Comparison of ENCODE assay signal across 18 mouse cellular contexts in the genomic region with DNA sequence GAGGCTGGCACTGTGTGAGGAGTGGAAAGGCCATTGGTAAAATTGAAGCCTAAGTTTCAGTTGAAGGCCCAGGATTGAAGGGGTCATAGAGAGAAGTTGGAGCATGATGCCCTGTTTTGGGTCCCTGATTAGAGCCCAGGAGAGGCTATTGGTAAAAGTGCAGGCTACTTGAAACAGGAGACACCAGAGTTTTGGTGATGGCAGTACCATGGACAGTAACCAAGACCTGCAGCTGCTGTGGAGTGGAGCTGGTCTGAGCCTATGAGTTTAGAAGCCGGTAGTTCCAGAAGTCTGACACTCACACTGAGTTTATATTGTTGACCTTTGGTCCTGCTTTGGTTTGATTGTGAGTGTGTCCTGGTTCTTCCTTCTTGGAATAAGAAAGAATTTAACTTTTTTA. TPM values are rescaled to one million over a fixed set of nuclear protein-coding genes. Genes with fewer than 3 reads are reported as not detected.
DNase-seq lines count a peak whose midpoint lies in the region; ATAC-seq lines count a peak whose summit lies in the region.
"Had no signal": no experiment of that assay in that cellular context is flagged by ENCODE, and none has a peak within 500 bp of the region (broad histone marks: within the 10 kb centered on the region; RNA-seq: fewer than 3 reads in every experiment).

No protein-coding gene starts in this region.

- H3K27ac ChIP-seq in hindbrain, embryonic 11.5 days (ENCODE audit: low read depth, low read length): no peak overlapping the region
- no peak overlapping the region for H3K27ac ChIP-seq in hindbrain, embryonic 10.5 days
- no peak overlapping the region for H3K27ac ChIP-seq in embryonic facial prominence, embryonic 10.5 days (replicated peaks)
- H3K27ac ChIP-seq: embryonic facial prominence, embryonic 12.5 days; forebrain, embryonic 10.5 days; heart, embryonic 15.5 days; hindbrain, embryonic 15.5 days; midbrain, embryonic 10.5 days had no signal

- 54% methylated on average over 1 of the region's 1 CpGs for WGBS in hindbrain, embryonic 11.5 days
- 71% methylated on average over 1 of the region's 1 CpGs for WGBS in hindbrain, embryonic 10.5 days
- 61% methylated on average over 1 of the region's 1 CpGs for WGBS in embryonic facial prominence, embryonic 10.5 days

- no peak overlapping the region for H3K4me3 ChIP-seq in hindbrain, embryonic 11.5 days (ENCODE audit: low read depth, low read length)
- no peak overlapping the region for H3K4me3 ChIP-seq in hindbrain, embryonic 10.5 days
- H3K4me3 ChIP-seq in embryonic facial prominence, embryonic 10.5 days: no peak overlapping the region
- H3K4me3 ChIP-seq: embryonic facial prominence, embryonic 12.5 days; forebrain, embryonic 10.5 days; heart, embryonic 15.5 days; hindbrain, embryonic 15.5 days; midbrain, embryonic 10.5 days had no signal

- H3K27me3 ChIP-seq in hindbrain, embryonic 11.5 days (ENCODE audit: control insufficient read depth, insufficient read depth, low read length): no peaks in the 10 kb centered on the region
- no peaks in the 10 kb centered on the region for H3K27me3 ChIP-seq in hindbrain, embryonic 10.5 days (ENCODE audit: insufficient read depth, poor library complexity, severe bottlenecking)
- H3K27me3 ChIP-seq in embryonic facial prominence, embryonic 10.5 days (replicated peaks; ENCODE audit: low read depth, poor library complexity, severe bottlenecking): no peaks in the 10 kb centered on the region
- H3K27me3 ChIP-seq: embryonic facial prominence, embryonic 12.5 days; heart, embryonic 15.5 days; hindbrain, embryonic 15.5 days had no signal

- no peak for ATAC-seq in hindbrain, embryonic 11.5 days (ENCODE audit: low FRiP score)

- H3K4me2 ChIP-seq in hindbrain, embryonic 11.5 days (replicated peaks; ENCODE audit: low read depth, low read length): no peak overlapping the region
- H3K4me2 ChIP-seq: embryonic facial prominence, embryonic 12.5 days; heart, embryonic 15.5 days; hindbrain, embryonic 15.5 days had no signal

- H3K9ac ChIP-seq in hindbrain, embryonic 11.5 days (ENCODE audit: low read depth, low read length): no peak overlapping the region
- H3K9ac ChIP-seq: embryonic facial prominence, embryonic 12.5 days; heart, embryonic 15.5 days; hindbrain, embryonic 15.5 days had no signal

- H3K9me3 ChIP-seq in hindbrain, embryonic 11.5 days (ENCODE audit: control insufficient read depth, low read length): no peaks in the 10 kb centered on the region
- no peaks in the 10 kb centered on the region for H3K9me3 ChIP-seq in hindbrain, embryonic 10.5 days
- no peaks in the 10 kb centered on the region for H3K9me3 ChIP-seq in embryonic facial prominence, embryonic 10.5 days
- H3K9me3 ChIP-seq: embryonic facial prominence, embryonic 12.5 days; forebrain, embryonic 10.5 days; heart, embryonic 15.5 days; hindbrain, embryonic 15.5 days; midbrain, embryonic 10.5 days had no signal

- peak; percentile 25 for DNase-seq in hindbrain, embryonic 11.5 days (ENCODE audit: low spot score)
- no peak for DNase-seq in hindbrain, embryonic 10.5 days (ENCODE audit: low spot score)
- peak; percentile 11 for DNase-seq in lung, postnatal 10 days
- DNase-seq in lung, postnatal 14 days: no peak
- DNase-seq in embryonic facial prominence, embryonic 10.5 days (ENCODE audit: low spot score): peak; percentile 36
- DNase-seq in layer of hippocampus, adult 11-12 months (ENCODE audit: low spot score): no peak
- no peak for DNase-seq in cerebellum, adult 11-12 months
- no peak for DNase-seq in testis, postnatal 10 days (ENCODE audit: low spot score)
- DNase-seq: cerebellum, adult 8-10 months; layer of hippocampus, postnatal 36 days; left cerebral cortex, postnatal 4 days; lung, adult 18-20 months; right cerebral cortex, adult 18-20 months had no signal

- H3K4me1 ChIP-seq in hindbrain, embryonic 11.5 days (replicated peaks; ENCODE audit: control insufficient read depth, insufficient read depth, low read length): no peaks in the 10 kb centered on the region
- H3K4me1 ChIP-seq in hindbrain, embryonic 10.5 days (replicated peaks): no peaks in the 10 kb centered on the region
- H3K4me1 ChIP-seq in embryonic facial prominence, embryonic 10.5 days: no peaks in the 10 kb centered on the region
- H3K4me1 ChIP-seq: embryonic facial prominence, embryonic 12.5 days; forebrain, embryonic 10.5 days; heart, embryonic 15.5 days; hindbrain, embryonic 15.5 days; midbrain, embryonic 10.5 days had no signal

- H3K36me3 ChIP-seq in hindbrain, embryonic 11.5 days (ENCODE audit: control insufficient read depth, insufficient read depth, low read length): no peaks in the 10 kb centered on the region
- no peaks in the 10 kb centered on the region for H3K36me3 ChIP-seq in hindbrain, embryonic 10.5 days
- no peaks in the 10 kb centered on the region for H3K36me3 ChIP-seq in embryonic facial prominence, embryonic 10.5 days (replicated peaks)
- H3K36me3 ChIP-seq: embryonic facial prominence, embryonic 12.5 days; forebrain, embryonic 10.5 days; heart, embryonic 15.5 days; hindbrain, embryonic 15.5 days; midbrain, embryonic 10.5 days had no signal

RNA-seq across cellular contexts. Expression of gene Acbd6, which starts 36.2 kb away (rescaled TPM):
- polyA plus RNA-seq in hindbrain, embryonic 11.5 days (2014; fragmentation: Nextera tagmentation; extraction: Ambion mirVana): 70.9 and 79.9 TPM in 2 replicates
- 72.8 and 83.6 TPM in 2 replicates for polyA plus RNA-seq in hindbrain, embryonic 10.5 days (2016; fragmentation: Nextera tagmentation; extraction: Ambion mirVana)
- polyA plus RNA-seq in embryonic facial prominence, embryonic 10.5 days (2016; fragmentation: Nextera tagmentation; extraction: Ambion mirVana): 77.6 and 79.5 TPM in 2 replicates

Comparison
In these comparisons a context has a peak if more than half of its experiments do, and no peak if none do; other contexts are left out.
1. DNase-seq: peak in hindbrain, embryonic 11.5 days (single experiment), lung, postnatal 10 days (single experiment) and embryonic facial prominence, embryonic 10.5 days (single experiment); none in hindbrain, embryonic 10.5 days (single experiment), lung, postnatal 14 days (single experiment), layer of hippocampus, adult 11-12 months (single experiment), cerebellum, adult 11-12 months (single experiment) and testis, postnatal 10 days (single experiment).